Mouse (Mus musculus) lung, embryonic 16.5 days (tissue): Measurements from ENCODE around the gene Lactbl1. TPM values are rescaled to one million over a fixed set of nuclear protein-coding genes. Genes with fewer than 3 reads are reported as not detected.

Experiments used
- ATAC-seq: fragments of 200-750 bp; cut with Nextera tagmentation; 2 replicates; pipeline ENCODE4 v1.8.0; 2017; ENCODE audit warnings: low read depth, mild to moderate bottlenecking, moderate library complexity
- H3K27ac ChIP-seq: fragments of 300-500 bp; sonication (generic); 2 replicates; pipeline ENCODE4 v1.5.1; 2014; ENCODE audit warnings: mild to moderate bottlenecking, control low read depth, low read length
- H3K27me3 ChIP-seq: fragments of 300-500 bp; sonication (generic); 2 replicates; pipeline ENCODE4 v1.6.1; 2014; ENCODE audit warnings: low read depth, low read length, mixed read lengths; ENCODE audit not compliant: control insufficient read depth, insufficient read depth
- H3K36me3 ChIP-seq: fragments of 300-500 bp; sonication (generic); 2 replicates; pipeline ENCODE4 v1.6.1; 2014; ENCODE audit warnings: low read length; ENCODE audit not compliant: control insufficient read depth, insufficient read depth
- H3K4me1 ChIP-seq: fragments of 300-500 bp; sonication (generic); replicated peaks from 2 replicates; pipeline ENCODE4 v1.6.1; 2014; ENCODE audit warnings: low read length, mixed read lengths; ENCODE audit not compliant: control insufficient read depth, insufficient read depth
- H3K4me2 ChIP-seq: fragments of 300-500 bp; sonication (generic); 2 replicates; pipeline ENCODE4 v1.6.1; 2014; ENCODE audit warnings: low read depth, low read length, control low read depth
- H3K4me3 ChIP-seq: fragments of 300-500 bp; sonication (generic); 2 replicates; pipeline ENCODE4 v1.5.1; 2014; ENCODE audit warnings: mild to moderate bottlenecking, low read length, control low read depth
- H3K9ac ChIP-seq: fragments of 300-500 bp; sonication (generic); 2 replicates; pipeline ENCODE4 v1.6.1; 2014; ENCODE audit warnings: low read length, control low read depth
- H3K9me3 ChIP-seq: fragments of 300-500 bp; sonication (generic); 2 replicates; pipeline ENCODE4 v1.6.1; 2016; ENCODE audit warnings: low read length; ENCODE audit not compliant: control insufficient read depth
- WGBS: fragments of 180-500 bp; shearing (Covaris S2); extraction: QIAGEN DNeasy Blood & Tissue Kit; methylation state at CpG from one replicate; pipeline ENCODE4 v1.1.7; 2014; 5-methylcytosine and 5-hydroxymethylcytosine counted together
- polyA plus RNA-seq: library from polyadenylated mRNA; unstranded; fragments of >200 nt; fragmentation: Nextera tagmentation; extraction: Ambion mirVana; gene quantifications from 2 replicates; pipeline ENCODE4 v1.2.1, GENCODE M21; 2015

The Lactbl1 gene
- polyA plus RNA-seq, 1 experiment from 2014 or later = not detected

- no peaks in the 10 kb centered on the region for H3K27me3 ChIP-seq
- no peak overlapping the region for H3K4me2 ChIP-seq
- H3K27ac ChIP-seq = no peak overlapping the region
- H3K4me1 ChIP-seq = peaks cover 4% of the 10 kb centered on the region; the same call in 1 of the 2 replicates
- WGBS = 67% methylated on average over 6 of the region's 6 CpGs
- H3K9ac ChIP-seq = no peak overlapping the region
- no peaks in the 10 kb centered on the region for H3K9me3 ChIP-seq
- H3K4me3 ChIP-seq = no peak overlapping the region
- ATAC-seq = no peak
- H3K36me3 ChIP-seq = no peaks in the 10 kb centered on the region
Observed at GRCm38 (mm10) chr4:136626590-136626989, 4.2 kb downstream of the Lactbl1 start.

GRCm38 (mm10) chr4:136631237-136631994, 9.0 kb downstream of the Lactbl1 start:
- no peaks in the 10 kb centered on the region for H3K9me3 ChIP-seq
- H3K4me3 ChIP-seq = no peak overlapping the region
- WGBS = 77% methylated on average over 11 of the region's 11 CpGs
- H3K4me2 ChIP-seq = no peak overlapping the region
- no peak overlapping the region for H3K27ac ChIP-seq
- no peak overlapping the region for H3K9ac ChIP-seq
- no peaks in the 10 kb centered on the region for H3K36me3 ChIP-seq
- H3K27me3 ChIP-seq = peaks cover 4% of the 10 kb centered on the region
- H3K4me1 ChIP-seq = peaks cover 4% of the 10 kb centered on the region; the same call in 1 of the 2 replicates
- peak; percentile 31; the same call in 1 of the 2 replicates for ATAC-seq

GRCm38 (mm10) chr4:136635995-136636394, 13.6 kb downstream of the Lactbl1 start:
- no peaks in the 10 kb centered on the region for H3K36me3 ChIP-seq
- H3K27ac ChIP-seq = no peak overlapping the region
- H3K9me3 ChIP-seq = no peaks in the 10 kb centered on the region
- ATAC-seq = no peak
- no peak overlapping the region for H3K4me2 ChIP-seq
- H3K4me3 ChIP-seq = no peak overlapping the region
- peaks cover 13% of the 10 kb centered on the region for H3K4me1 ChIP-seq
- no peak overlapping the region for H3K9ac ChIP-seq
- H3K27me3 ChIP-seq = peaks cover 31% of the 10 kb centered on the region

- 51% methylated on average over 5 of the region's 5 CpGs for WGBS
- Histone ChIP-seq H3K4me2 (no peak overlapping the region), H3K27me3 (peaks cover 31% of the 10 kb centered on the region)
Observed at GRCm38 (mm10) chr4:136636511-136636910, 14.1 kb downstream of the Lactbl1 start.

GRCm38 (mm10) chr4:136636983-136637562, 14.7 kb downstream of the Lactbl1 start:
- H3K9ac ChIP-seq = peak overlapping the region; percentile 21; the same call in 1 of the 2 replicates
- H3K4me2 ChIP-seq = peak overlapping the region; percentile 97
- no peaks in the 10 kb centered on the region for H3K9me3 ChIP-seq
- no peak overlapping the region for H3K27ac ChIP-seq
- 0 out of 2 replicates have a peak, but pooled peaks have one; percentile 8 for ATAC-seq
- peaks cover 9% of the 10 kb centered on the region for H3K4me1 ChIP-seq
- WGBS = 15% methylated on average over 37 of the region's 37 CpGs
- peak overlapping the region; percentile 56 for H3K4me3 ChIP-seq
- peaks cover 31% of the 10 kb centered on the region for H3K27me3 ChIP-seq
- H3K36me3 ChIP-seq = no peaks in the 10 kb centered on the region

More at GRCm38 (mm10) chr4:136636511-136636910, 14.1 kb downstream of the Lactbl1 start:
- no peak overlapping the region for H3K27ac ChIP-seq
- peaks cover 9% of the 10 kb centered on the region for H3K4me1 ChIP-seq
- no peaks in the 10 kb centered on the region for H3K36me3 ChIP-seq
- H3K4me3 ChIP-seq = no peak overlapping the region
- no peak overlapping the region for H3K9ac ChIP-seq
- no peaks in the 10 kb centered on the region for H3K9me3 ChIP-seq
- no peak for ATAC-seq

GRCm38 (mm10) chr4:136637563-136638229, 15.3 kb downstream of the Lactbl1 start:
- Histone ChIP-seq H3K4me2 (peak overlapping the region; percentile 97), H3K9me3 (no peaks in the 10 kb centered on the region), H3K27me3 (peaks cover 31% of the 10 kb centered on the region), H3K9ac (peak overlapping the region; percentile 21; the same call in 1 of the 2 replicates), H3K4me3 (peak overlapping the region; percentile 56), H3K4me1 (peaks cover 9% of the 10 kb centered on the region), H3K27ac (no peak overlapping the region), H3K36me3 (no peaks in the 10 kb centered on the region)
- 2% methylated on average over 67 of the region's 76 CpGs for WGBS
- ATAC-seq = peak; percentile 39; the same call in 1 of the 2 replicates

- Histone ChIP-seq H3K9ac (no peak overlapping the region), H3K4me3 (no peak overlapping the region), H3K36me3 (no peaks in the 10 kb centered on the region), H3K27me3 (peaks cover 31% of the 10 kb centered on the region), H3K4me2 (0 out of 2 replicates have a peak overlapping the region, but pooled peaks have one; percentile 97), H3K9me3 (no peaks in the 10 kb centered on the region), H3K4me1 (peaks cover 9% of the 10 kb centered on the region), H3K27ac (no peak overlapping the region)
- 35% methylated on average over 7 of the region's 7 CpGs for WGBS
- ATAC-seq = peak; percentile 23; the same call in 1 of the 2 replicates
Observed at GRCm38 (mm10) chr4:136638230-136638750, 15.9 kb downstream of the Lactbl1 start.

GRCm38 (mm10) chr4:136638890-136639289, 16.5 kb downstream of the Lactbl1 start:
- H3K36me3 ChIP-seq = no peaks in the 10 kb centered on the region
- H3K9ac ChIP-seq = no peak overlapping the region; the same call in 1 of the 2 replicates
- peaks cover 9% of the 10 kb centered on the region for H3K4me1 ChIP-seq
- 5% methylated on average over 10 of the region's 10 CpGs for WGBS
- H3K4me2 ChIP-seq = peak overlapping the region; percentile 47
- H3K4me3 ChIP-seq = peak overlapping the region; percentile 16; the same call in 1 of the 2 replicates
- peaks cover 31% of the 10 kb centered on the region for H3K27me3 ChIP-seq
- H3K9me3 ChIP-seq = no peaks in the 10 kb centered on the region
- ATAC-seq = peak; percentile 62; the same call in 1 of the 2 replicates
- H3K27ac ChIP-seq = no peak overlapping the region
